ENCODE assay signal across 8 mouse cellular contexts in the genomic region with DNA sequence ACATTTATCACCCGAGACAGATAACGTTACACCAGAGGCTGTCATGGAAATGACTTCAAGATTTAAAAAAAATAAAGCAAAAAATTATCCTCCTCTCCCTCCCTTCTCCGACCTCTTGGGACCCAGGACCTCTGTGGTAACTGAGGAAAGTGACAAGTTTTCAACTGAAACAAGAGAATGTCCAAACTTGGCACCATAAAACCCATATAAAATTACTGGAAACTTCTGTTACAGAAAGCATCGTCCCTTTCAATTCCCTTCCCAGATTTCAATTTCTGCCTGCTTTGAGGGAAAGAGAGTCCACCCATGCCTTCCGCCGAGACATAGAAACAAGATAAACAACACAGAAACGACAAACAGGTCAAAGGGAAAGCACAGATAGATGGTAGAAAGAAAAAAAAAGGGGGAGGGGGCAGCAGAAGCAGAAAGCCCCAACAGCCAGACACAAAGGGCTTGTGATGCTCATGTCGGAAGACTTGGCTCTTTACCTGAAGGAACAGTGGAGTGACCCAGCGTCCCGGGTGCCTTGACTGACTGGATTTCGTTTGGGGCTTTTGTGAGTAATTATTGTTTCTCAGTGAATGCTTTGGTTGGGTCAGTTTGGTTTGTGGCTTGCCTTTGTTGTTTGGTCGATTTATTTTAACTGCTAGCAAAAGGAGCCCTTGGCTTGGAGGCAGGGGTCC. TPM values are rescaled to one million over a fixed set of nuclear protein-coding genes. Genes with fewer than 3 reads are reported as not detected.
DNase-seq lines count a peak whose midpoint lies in the region; ATAC-seq and TF ChIP-seq lines count a peak whose summit lies in the region.

No protein-coding gene starts in this region.

- peak overlapping the region; percentile 57 for H3K4me3 ChIP-seq in heart, embryonic 12.5 days
- peak overlapping the region; percentile 98 for H3K4me3 ChIP-seq in thymus, adult 2 months (ENCODE audit: control insufficient read depth, insufficient read depth, low read length)
- peak overlapping the region; percentile 41 for H3K4me3 ChIP-seq in limb, embryonic 15.5 days
- H3K4me3 ChIP-seq in stomach, embryonic 15.5 days (replicated peaks): peak overlapping the region; percentile 28; the same call in 1 of the 2 replicates

- no peak for TF ChIP-seq CTCF in thymus, adult 2 months (IDR thresholded peaks at IDR 0.05; ENCODE audit: borderline replicate concordance, control insufficient read depth, extremely low read depth, insufficient read depth, low read length, poor library complexity)

- 16% methylated on average over 12 of the region's 12 CpGs for WGBS in heart, embryonic 12.5 days
- 2% methylated on average over 12 of the region's 12 CpGs for WGBS in thymus, adult 2 months
- 17% methylated on average over 12 of the region's 12 CpGs for WGBS in limb, embryonic 15.5 days
- 16% methylated on average over 12 of the region's 12 CpGs for WGBS in stomach, embryonic 15.5 days

- DNase-seq in heart, postnatal 36 days: no peak
- DNase-seq in thymus, adult 2 months: no peak
- DNase-seq in thymus, postnatal 36 days: no peak
- DNase-seq in lung, adult 18-20 months: no peak
- no peak for DNase-seq in kidney, adult 11 months

- no peak overlapping the region for H3K27ac ChIP-seq in heart, embryonic 12.5 days (ENCODE audit: poor library complexity, severe bottlenecking)
- peak overlapping the region; percentile 76 for H3K27ac ChIP-seq in thymus, adult 2 months (ENCODE audit: control insufficient read depth, insufficient read depth, low read length)
- H3K27ac ChIP-seq in limb, embryonic 15.5 days: no peak overlapping the region
- H3K27ac ChIP-seq in stomach, embryonic 15.5 days: no peak overlapping the region

- intact Hi-C loops in heart, postnatal 36 days (cut with DNase I): no loop called here

- H3K9me3 ChIP-seq in heart, embryonic 12.5 days (replicated peaks): no peaks in the 10 kb centered on the region
- H3K9me3 ChIP-seq in limb, embryonic 15.5 days: no peaks in the 10 kb centered on the region
- no peaks in the 10 kb centered on the region for H3K9me3 ChIP-seq in stomach, embryonic 15.5 days

- H3K36me3 ChIP-seq in heart, embryonic 12.5 days: no peaks in the 10 kb centered on the region
- H3K36me3 ChIP-seq in thymus, adult 2 months (ENCODE audit: control insufficient read depth, insufficient read depth, low read length): no peaks in the 10 kb centered on the region
- H3K36me3 ChIP-seq in limb, embryonic 15.5 days: no peaks in the 10 kb centered on the region
- H3K36me3 ChIP-seq in stomach, embryonic 15.5 days: no peaks in the 10 kb centered on the region

- H3K9ac ChIP-seq in heart, embryonic 12.5 days: peak overlapping the region; percentile 62; the same call in 1 of the 2 replicates
- no peak overlapping the region for H3K9ac ChIP-seq in limb, embryonic 15.5 days
- no peak overlapping the region for H3K9ac ChIP-seq in stomach, embryonic 15.5 days

- peak overlapping the region; percentile 97 for H3K4me2 ChIP-seq in heart, embryonic 12.5 days
- H3K4me2 ChIP-seq in limb, embryonic 15.5 days: peak overlapping the region; percentile 79
- H3K4me2 ChIP-seq in stomach, embryonic 15.5 days: peak overlapping the region; percentile 57; the same call in 1 of the 2 replicates

- peaks cover 58% of the 10 kb centered on the region for H3K27me3 ChIP-seq in heart, embryonic 12.5 days (replicated peaks)
- H3K27me3 ChIP-seq in thymus, adult 2 months (ENCODE audit: control insufficient read depth, insufficient read depth, low read length): no peaks in the 10 kb centered on the region
- peaks cover 58% of the 10 kb centered on the region for H3K27me3 ChIP-seq in limb, embryonic 15.5 days
- H3K27me3 ChIP-seq in stomach, embryonic 15.5 days (replicated peaks): peaks cover 45% of the 10 kb centered on the region

- H3K4me1 ChIP-seq in heart, embryonic 12.5 days (replicated peaks): peaks cover 20% of the 10 kb centered on the region
- peaks cover 4% of the 10 kb centered on the region; the same call in 1 of the 2 replicates for H3K4me1 ChIP-seq in thymus, adult 2 months (replicated peaks; ENCODE audit: control insufficient read depth, insufficient read depth, low read length)
- H3K4me1 ChIP-seq in limb, embryonic 15.5 days: peaks cover 16% of the 10 kb centered on the region
- no peaks in the 10 kb centered on the region for H3K4me1 ChIP-seq in stomach, embryonic 15.5 days

- ATAC-seq in heart, embryonic 12.5 days (ENCODE audit: insufficient number of reproducible peaks, low FRiP score): no peak
- no peak for ATAC-seq in limb, embryonic 15.5 days (ENCODE audit: insufficient number of reproducible peaks, low FRiP score, low TSS enrichment, low read depth)
- ATAC-seq in stomach, embryonic 15.5 days (ENCODE audit: insufficient read depth, low FRiP score, low read depth): no peak

- TF ChIP-seq POLR2A in thymus, adult 2 months (IDR thresholded peaks at IDR 0.05; ENCODE audit: control insufficient read depth, extremely low read depth, insufficient read depth, low read length, poor library complexity): no peak

RNA-seq across cellular contexts. Expression of gene Arpp21, which starts 1.8 kb away (rescaled TPM):
- polyA plus RNA-seq in heart, embryonic 12.5 days (2016; fragmentation: Nextera tagmentation; extraction: Ambion mirVana): 2.1 and 3.2 TPM in 2 replicates
- 1 to 10 TPM in 1 of 2 experiments, under 1 TPM in 1; 0.78 to 1.9 TPM for total RNA-seq in heart, postnatal 36 days (2021)
- polyA plus RNA-seq in thymus, adult 2 months (2012; rRNA removed): 578 and 597 TPM in 2 replicates
- polyA plus RNA-seq in limb, embryonic 15.5 days (2015; fragmentation: Nextera tagmentation; extraction: Ambion mirVana): 13.1 and 22.1 TPM in 2 replicates
- polyA plus RNA-seq in stomach, embryonic 15.5 days (2015; fragmentation: Nextera tagmentation; extraction: Ambion mirVana): 1.2 and 2.7 TPM in 2 replicates

Comparison
In these comparisons a context has a peak if more than half of its experiments do, and no peak if none do; other contexts are left out.
1. H3K4me3 ChIP-seq: peak in every context shown above with its lines; median percentile 98 in thymus, adult 2 months; 57 in heart, embryonic 12.5 days; 41 in limb, embryonic 15.5 days; 28 in stomach, embryonic 15.5 days.
2. RNA of gene Arpp21, which starts 1.8 kb away (polyA plus RNA-seq): 578 to 597 TPM in thymus, adult 2 months; 13.1 to 22.1 TPM in limb, embryonic 15.5 days, 2.1 to 3.2 TPM in heart, embryonic 12.5 days and 1.2 to 2.7 TPM in stomach, embryonic 15.5 days; every median in the first group is over 10 times any median in the second.
3. Peak in every context shown above with its lines, with median percentiles within 50 percentile points of each other: H3K4me2 ChIP-seq.